Mouse (Mus musculus) intestine, postnatal 0 days (tissue): ENCODE data around the gene Tet3. TPM values are rescaled to one million over a fixed set of nuclear protein-coding genes. Genes with fewer than 3 reads are reported as not detected.

Source experiments
- ATAC-seq: fragments of 200-750 bp; cut with Nextera tagmentation; 2 replicates; pipeline ENCODE4 v1.8.0; 2017; ENCODE audit warnings: mild to moderate bottlenecking, moderate TSS enrichment, moderate library complexity
- H3K27ac ChIP-seq: fragments of 300-500 bp; sonication (generic); 2 replicates; pipeline ENCODE4 v1.5.1; 2014; ENCODE audit warnings: mild to moderate bottlenecking, low read depth, low read length, moderate library complexity
- H3K27me3 ChIP-seq: fragments of 300-500 bp; sonication (generic); replicated peaks from 2 replicates; pipeline ENCODE4 v1.6.1; 2014; ENCODE audit warnings: low read length, mixed read lengths; ENCODE audit not compliant: control insufficient read depth, insufficient read depth
- H3K36me3 ChIP-seq: fragments of 300-500 bp; sonication (generic); 2 replicates; pipeline ENCODE4 v1.6.1; 2014; ENCODE audit warnings: mild to moderate bottlenecking, moderate library complexity; ENCODE audit not compliant: control insufficient read depth, insufficient read depth
- H3K4me1 ChIP-seq: fragments of 300-500 bp; sonication (generic); replicated peaks from 2 replicates; pipeline ENCODE4 v1.6.1; 2014; ENCODE audit warnings: antibody characterized with exemption, low read length, mixed read lengths; ENCODE audit not compliant: control insufficient read depth, insufficient read depth
- H3K4me2 ChIP-seq: fragments of 300-500 bp; sonication (generic); replicated peaks from 2 replicates; pipeline ENCODE4 v1.6.1; 2014; ENCODE audit warnings: low read depth, mild to moderate bottlenecking, moderate library complexity
- H3K4me3 ChIP-seq: fragments of 300-500 bp; sonication (generic); 2 replicates; pipeline ENCODE4 v1.5.1; 2014; ENCODE audit warnings: low read depth, low read length
- H3K9ac ChIP-seq: fragments of 300-500 bp; sonication (generic); 2 replicates; pipeline ENCODE4 v1.6.1; 2014; ENCODE audit warnings: mild to moderate bottlenecking, low read depth, low read length
- H3K9me3 ChIP-seq: fragments of 300-500 bp; sonication (generic); 2 replicates; pipeline ENCODE4 v1.6.1; 2016; ENCODE audit warnings: mixed run types; ENCODE audit not compliant: control insufficient read depth
- CTCF ChIP-seq: sonication (generic); IDR thresholded peaks from 2 replicates; pipeline ENCODE4 v1.5.1; 2016; ENCODE audit warnings: low read depth, mild to moderate bottlenecking, control low read depth, antibody characterized with exemption, moderate library complexity
- WGBS: fragments of 180-500 bp; shearing (Covaris S2); extraction: QIAGEN DNeasy Blood & Tissue Kit; methylation state at CpG from one replicate; pipeline ENCODE4 v1.1.7; 2014; 5-methylcytosine and 5-hydroxymethylcytosine counted together
- polyA plus RNA-seq: library from polyadenylated mRNA; unstranded; fragments of >200 nt; fragmentation: Nextera tagmentation; extraction: Ambion mirVana; gene quantifications from 2 replicates; pipeline ENCODE4 v1.2.1, GENCODE M21; 2015

Gene Tet3
- polyA plus RNA-seq, 1 experiment from 2014 or later: 28.1 TPM

DNA sequence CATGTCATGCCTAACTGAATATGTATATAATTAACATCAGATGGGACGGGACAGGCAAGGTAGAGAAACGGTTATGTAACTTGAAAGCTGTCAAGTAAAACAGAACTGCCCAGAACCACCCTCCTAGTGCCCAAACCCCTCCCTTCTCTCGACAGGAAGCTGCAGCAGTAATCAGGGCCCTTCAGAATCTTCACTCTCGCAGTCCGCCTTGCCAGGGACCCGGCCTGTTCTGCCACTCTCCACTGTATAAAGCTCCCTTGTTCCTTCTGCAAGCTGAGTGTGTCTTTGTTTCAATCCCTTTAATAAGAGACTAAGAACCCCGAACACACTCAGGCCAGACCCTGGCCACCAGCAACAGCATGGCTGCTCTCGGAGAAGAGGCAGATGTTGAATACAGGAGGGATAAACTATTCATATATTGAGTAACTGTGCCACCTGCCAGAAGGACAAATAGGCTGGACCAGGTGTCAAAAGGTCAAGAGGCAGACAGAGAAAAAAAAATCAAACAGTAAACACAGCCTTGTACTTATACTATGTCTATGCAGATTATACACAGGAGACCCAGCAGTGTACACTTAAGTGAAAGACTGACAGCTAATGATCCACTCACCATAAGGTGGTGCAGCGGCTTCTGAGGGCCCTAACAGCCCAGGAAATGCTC, 48.7 kb downstream of the Tet3 start:
- H3K27ac ChIP-seq: no peak overlapping the region
- no peak overlapping the region for H3K4me2 ChIP-seq
- no peak overlapping the region for H3K4me3 ChIP-seq
- no peaks in the 10 kb centered on the region for H3K9me3 ChIP-seq
- peaks cover 14% of the 10 kb centered on the region for H3K4me1 ChIP-seq
- WGBS: 57% methylated on average over 9 of the region's 9 CpGs
- no peaks in the 10 kb centered on the region for H3K27me3 ChIP-seq
- peak; percentile 11; the same call in 1 of the 2 replicates for TF ChIP-seq CTCF
- no peak overlapping the region for H3K9ac ChIP-seq
- H3K36me3 ChIP-seq: peaks cover 5% of the 10 kb centered on the region
- no peak for ATAC-seq

DNA sequence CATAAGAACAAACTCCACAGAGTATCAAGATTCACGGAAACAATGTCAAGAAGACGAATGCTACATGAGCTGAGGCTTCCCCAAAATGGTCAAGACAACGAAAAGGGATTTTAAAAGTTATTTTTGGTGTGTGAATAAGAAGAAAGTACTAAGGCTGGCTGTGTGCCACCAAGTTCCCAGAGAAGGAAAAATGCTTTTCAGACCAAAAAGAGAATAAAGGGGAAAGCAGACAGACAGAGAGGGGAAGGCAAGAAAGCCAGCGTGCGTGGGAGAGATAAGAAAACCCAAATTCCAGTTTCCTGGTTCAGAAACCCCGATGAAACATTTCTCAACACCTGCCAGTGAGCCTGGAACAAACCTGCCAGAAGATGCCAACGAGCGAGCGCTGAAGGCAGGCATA, 50.4 kb downstream of the Tet3 start:
- no peak overlapping the region for H3K4me2 ChIP-seq
- H3K9me3 ChIP-seq: no peaks in the 10 kb centered on the region
- H3K36me3 ChIP-seq: peaks cover 22% of the 10 kb centered on the region
- H3K9ac ChIP-seq: no peak overlapping the region
- peak overlapping the region; percentile 41; the same call in 1 of the 2 replicates for H3K27ac ChIP-seq
- 64% methylated on average over 9 of the region's 9 CpGs for WGBS
- no peak for ATAC-seq
- TF ChIP-seq CTCF: no peak
- no peaks in the 10 kb centered on the region for H3K27me3 ChIP-seq
- H3K4me3 ChIP-seq: no peak overlapping the region
- peaks cover 14% of the 10 kb centered on the region for H3K4me1 ChIP-seq

DNA sequence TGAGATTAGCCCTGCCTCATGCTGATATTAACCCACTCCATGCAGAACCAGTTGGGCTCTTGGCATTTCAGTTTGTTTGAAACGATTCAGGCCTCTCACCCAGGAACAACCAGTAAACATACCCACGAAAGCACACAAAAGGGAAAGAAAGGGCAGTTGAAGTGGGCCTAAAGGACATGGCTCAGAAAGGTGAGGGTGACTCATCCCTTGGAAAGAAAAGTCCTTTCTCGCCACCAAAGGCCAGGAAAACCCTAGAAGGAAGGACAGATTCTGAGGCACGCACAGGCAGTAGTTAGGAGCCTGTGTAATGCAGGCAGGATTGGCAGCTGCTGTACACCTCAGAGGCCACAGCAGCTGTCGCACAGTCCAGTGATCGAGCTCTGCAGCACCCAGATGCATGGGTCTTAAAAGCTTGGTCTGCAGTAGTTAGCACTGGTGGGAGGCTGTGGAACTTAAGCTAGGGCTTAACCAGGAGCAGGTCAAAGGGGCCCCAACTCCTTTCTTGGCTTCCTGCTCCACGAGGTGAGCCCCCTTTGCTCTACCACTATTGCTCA, 53.3 kb downstream of the Tet3 start:
- ATAC-seq: no peak
- H3K9me3 ChIP-seq: no peaks in the 10 kb centered on the region
- H3K36me3 ChIP-seq: peaks cover 50% of the 10 kb centered on the region
- no peaks in the 10 kb centered on the region for H3K27me3 ChIP-seq
- H3K4me3 ChIP-seq: no peak overlapping the region
- H3K4me2 ChIP-seq: no peak overlapping the region
- H3K4me1 ChIP-seq: no peaks in the 10 kb centered on the region
- no peak for TF ChIP-seq CTCF
- no peak overlapping the region for H3K9ac ChIP-seq
- 78% methylated on average over 7 of the region's 7 CpGs for WGBS
- H3K27ac ChIP-seq: no peak overlapping the region

DNA sequence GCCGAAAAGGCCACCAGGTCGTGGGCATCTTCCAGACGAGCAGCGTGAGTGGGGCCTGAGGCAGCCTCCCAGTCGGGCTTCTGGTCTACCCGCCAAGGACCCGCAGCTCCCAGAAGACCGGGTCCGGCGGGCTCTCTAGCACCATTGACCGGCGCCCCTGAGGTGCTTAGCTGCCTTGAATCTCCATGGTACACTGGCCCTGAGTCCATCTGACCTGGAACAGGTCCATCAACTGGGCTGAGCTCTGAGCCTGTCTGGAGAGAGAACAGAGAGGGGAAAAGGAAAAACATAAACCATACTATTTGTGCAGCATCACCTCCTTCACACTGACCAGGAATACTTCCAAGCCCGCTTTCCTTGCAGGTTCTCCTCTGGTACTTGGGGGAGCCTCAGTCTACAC, 54.3 kb downstream of the Tet3 start:
- no peak overlapping the region for H3K9ac ChIP-seq
- no peak for TF ChIP-seq CTCF
- H3K4me2 ChIP-seq: no peak overlapping the region
- H3K36me3 ChIP-seq: peaks cover 54% of the 10 kb centered on the region
- no peak for ATAC-seq
- H3K27ac ChIP-seq: no peak overlapping the region
- H3K27me3 ChIP-seq: no peaks in the 10 kb centered on the region
- no peak overlapping the region for H3K4me3 ChIP-seq
- WGBS: 96% methylated on average over 13 of the region's 13 CpGs
- H3K4me1 ChIP-seq: no peaks in the 10 kb centered on the region
- H3K9me3 ChIP-seq: no peaks in the 10 kb centered on the region

DNA sequence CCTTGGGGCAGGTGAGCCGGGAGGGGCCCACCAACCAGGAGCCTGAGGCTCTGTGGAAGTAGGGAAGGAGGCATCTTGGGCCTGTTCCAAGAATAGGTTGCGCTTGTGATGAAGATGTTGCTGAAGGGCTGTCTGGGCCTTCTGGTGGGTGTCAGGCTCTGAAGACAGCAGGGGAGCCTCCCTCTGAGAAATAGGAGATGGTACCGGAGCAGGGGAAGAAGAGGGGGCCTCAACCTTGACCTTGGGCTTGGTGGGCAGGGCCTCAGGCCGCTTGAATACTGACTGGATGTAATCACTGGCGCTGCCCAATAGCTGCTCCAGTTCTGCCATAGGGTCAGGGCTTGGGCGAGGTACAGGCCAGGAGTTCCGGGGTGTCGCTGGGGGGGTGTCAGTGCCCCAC, 55.4 kb downstream of the Tet3 start:
- no peaks in the 10 kb centered on the region for H3K27me3 ChIP-seq
- H3K27ac ChIP-seq: no peak overlapping the region
- no peak overlapping the region for H3K9ac ChIP-seq
- H3K4me2 ChIP-seq: no peak overlapping the region
- 95% methylated on average over 8 of the region's 8 CpGs for WGBS
- no peak overlapping the region for H3K4me3 ChIP-seq
- no peaks in the 10 kb centered on the region for H3K4me1 ChIP-seq
- no peak for ATAC-seq
- TF ChIP-seq CTCF: no peak
- no peaks in the 10 kb centered on the region for H3K9me3 ChIP-seq
- peaks cover 62% of the 10 kb centered on the region for H3K36me3 ChIP-seq

DNA sequence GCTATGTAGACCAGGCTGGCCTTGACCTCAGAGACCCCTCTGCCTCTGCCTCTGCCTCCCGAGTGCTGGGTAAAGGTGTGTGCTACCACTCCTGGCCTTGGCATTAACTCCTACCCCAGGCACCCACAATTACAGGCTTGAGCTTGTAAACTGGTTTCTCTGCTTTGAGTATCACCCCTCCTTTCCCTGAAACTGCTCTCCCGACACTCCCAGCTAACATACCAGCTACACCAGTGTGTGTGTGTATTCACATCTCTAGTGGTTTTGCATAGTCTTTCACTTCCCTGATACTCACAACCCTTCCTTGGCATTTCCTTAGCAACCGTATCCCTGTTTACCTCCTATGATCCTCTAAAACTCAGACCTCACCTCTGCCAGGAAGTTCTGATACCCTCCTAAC, 59.1 kb downstream of the Tet3 start:
- Histone ChIP-seq H3K9ac (no peak overlapping the region), H3K9me3 (no peaks in the 10 kb centered on the region), H3K4me2 (no peak overlapping the region), H3K36me3 (peaks cover 80% of the 10 kb centered on the region), H3K4me3 (no peak overlapping the region), H3K27me3 (no peaks in the 10 kb centered on the region), H3K4me1 (no peaks in the 10 kb centered on the region), H3K27ac (no peak overlapping the region)
- ATAC-seq: no peak
- no peak for TF ChIP-seq CTCF
- 62% methylated on average over 3 of the region's 3 CpGs for WGBS
